ENCODE assay signal across 8 mouse cellular contexts in genomic region chr8:127856351-127857135, GRCm38 (mm10).
DNase-seq lines count a peak whose midpoint lies in the region; ATAC-seq lines count a peak whose summit lies in the region.

No protein-coding gene starts in this region.

- H3K9ac ChIP-seq in embryonic facial prominence, embryonic 14.5 days (ENCODE audit: low read depth, low read length) = no peak overlapping the region
- no peak overlapping the region for H3K9ac ChIP-seq in intestine, embryonic 15.5 days

- H3K9me3 ChIP-seq in embryonic facial prominence, embryonic 14.5 days (ENCODE audit: control insufficient read depth, low read length) = no peaks in the 10 kb centered on the region
- no peaks in the 10 kb centered on the region for H3K9me3 ChIP-seq in embryonic facial prominence, embryonic 10.5 days
- no peaks in the 10 kb centered on the region for H3K9me3 ChIP-seq in intestine, embryonic 15.5 days

- no peaks in the 10 kb centered on the region for H3K27me3 ChIP-seq in embryonic facial prominence, embryonic 14.5 days (replicated peaks; ENCODE audit: control insufficient read depth, insufficient read depth, low read length)
- H3K27me3 ChIP-seq in embryonic facial prominence, embryonic 10.5 days (replicated peaks; ENCODE audit: low read depth, poor library complexity, severe bottlenecking) = no peaks in the 10 kb centered on the region
- no peaks in the 10 kb centered on the region for H3K27me3 ChIP-seq in intestine, embryonic 15.5 days (replicated peaks)

- no peaks in the 10 kb centered on the region for H3K36me3 ChIP-seq in embryonic facial prominence, embryonic 14.5 days (ENCODE audit: control insufficient read depth, insufficient read depth, low read length)
- H3K36me3 ChIP-seq in embryonic facial prominence, embryonic 10.5 days (replicated peaks) = no peaks in the 10 kb centered on the region
- no peaks in the 10 kb centered on the region for H3K36me3 ChIP-seq in intestine, embryonic 15.5 days

- WGBS in embryonic facial prominence, embryonic 14.5 days = 35% methylated on average over 5 of the region's 5 CpGs
- 47% methylated on average over 5 of the region's 5 CpGs for WGBS in embryonic facial prominence, embryonic 10.5 days
- 32% methylated on average over 5 of the region's 5 CpGs for WGBS in intestine, embryonic 15.5 days

- DNase-seq in embryonic facial prominence, embryonic 14.5 days (ENCODE audit: low spot score) = peak; percentile 10
- no peak for DNase-seq in embryonic facial prominence, embryonic 10.5 days (ENCODE audit: low spot score)
- peak; percentile 9 for DNase-seq in embryo, embryonic 10.5 days (ENCODE audit: low spot score)
- DNase-seq in lung, postnatal 14 days = peak; percentile 27
- no peak for DNase-seq in T-cell, adult 2 months (ENCODE audit: low spot score)
- DNase-seq in right cerebral cortex, adult 18-20 months = no peak
- no peak for DNase-seq in cerebellum, adult 9-10 months

- no peak for ATAC-seq in embryonic facial prominence, embryonic 14.5 days (ENCODE audit: low read depth)
- peak; percentile 67; the same call in 1 of the 2 replicates for ATAC-seq in intestine, embryonic 15.5 days

- H3K4me2 ChIP-seq in embryonic facial prominence, embryonic 14.5 days (ENCODE audit: low read depth, low read length) = no peak overlapping the region
- H3K4me2 ChIP-seq in intestine, embryonic 15.5 days (replicated peaks) = no peak overlapping the region

- no peak overlapping the region for H3K27ac ChIP-seq in embryonic facial prominence, embryonic 14.5 days (replicated peaks; ENCODE audit: low read depth, low read length)
- H3K27ac ChIP-seq in embryonic facial prominence, embryonic 10.5 days (replicated peaks) = no peak overlapping the region
- peak overlapping the region; percentile 54; the same call in 1 of the 2 replicates for H3K27ac ChIP-seq in intestine, embryonic 15.5 days

- peaks cover 10% of the 10 kb centered on the region; the same call in 1 of the 2 replicates for H3K4me1 ChIP-seq in embryonic facial prominence, embryonic 14.5 days (ENCODE audit: control insufficient read depth, insufficient read depth, low read length)
- peaks cover 16% of the 10 kb centered on the region for H3K4me1 ChIP-seq in embryonic facial prominence, embryonic 10.5 days
- H3K4me1 ChIP-seq in intestine, embryonic 15.5 days (replicated peaks) = peaks cover 7% of the 10 kb centered on the region; the same call in 1 of the 2 replicates

- no peak overlapping the region for H3K4me3 ChIP-seq in embryonic facial prominence, embryonic 14.5 days (ENCODE audit: low read depth, low read length)
- no peak overlapping the region for H3K4me3 ChIP-seq in embryonic facial prominence, embryonic 10.5 days
- H3K4me3 ChIP-seq in intestine, embryonic 15.5 days (replicated peaks) = no peak overlapping the region

Comparison
In these comparisons a context has a peak if more than half of its experiments do, and no peak if none do; other contexts are left out.
1. DNase-seq: peak in embryonic facial prominence, embryonic 14.5 days (single experiment), embryo, embryonic 10.5 days (single experiment) and lung, postnatal 14 days (single experiment); none in embryonic facial prominence, embryonic 10.5 days (single experiment), T-cell, adult 2 months (single experiment), right cerebral cortex, adult 18-20 months (single experiment) and cerebellum, adult 9-10 months (single experiment).